Mouse (Mus musculus): Measurements from ENCODE around the gene Tubb1. TPM values are rescaled to one million over a fixed set of nuclear protein-coding genes. Genes with fewer than 3 reads are reported as not detected.

Gene Tubb1
- polyA plus RNA-seq, 1 experiment from 2014 or later, result 23.9 TPM

DNA sequence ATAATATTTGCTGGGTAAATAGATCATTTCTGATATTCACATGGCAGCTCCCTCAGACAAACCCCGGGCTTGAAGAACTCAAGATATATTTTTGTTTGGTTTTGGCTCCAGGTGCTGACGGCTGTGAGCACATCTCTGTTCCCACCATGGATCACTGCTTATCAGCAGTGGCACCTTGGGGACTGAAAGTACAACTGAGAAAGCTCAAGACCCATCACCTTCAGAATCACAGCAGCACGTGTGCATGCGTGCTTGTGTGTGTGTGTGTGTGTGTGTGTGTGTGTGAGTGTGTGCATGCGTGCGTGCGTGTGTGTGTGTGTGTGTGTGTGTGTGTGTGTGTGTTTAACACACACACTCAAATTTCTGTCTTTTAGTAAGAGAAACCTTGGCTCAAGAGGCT, 6.1 kb upstream of the Tubb1 start:
- 42% methylated on average over 7 of the region's 7 CpGs for WGBS (ENCODE audit: insufficient replicate concordance)
- Histone ChIP-seq H3K27ac (replicated peaks) (no peak overlapping the region), H3K27me3 (peaks cover 37% of the 10 kb centered on the region), H3K36me3 (replicated peaks) (no peaks in the 10 kb centered on the region), H3K4me3 (replicated peaks) (no peak overlapping the region), H3K9ac (no peak overlapping the region), H3K4me1 (replicated peaks) (peaks cover 17% of the 10 kb centered on the region), H3K4me2 (no peak overlapping the region), H3K9me3 (replicated peaks) (no peaks in the 10 kb centered on the region)
- no peak for ATAC-seq (ENCODE audit: insufficient read depth)

DNA sequence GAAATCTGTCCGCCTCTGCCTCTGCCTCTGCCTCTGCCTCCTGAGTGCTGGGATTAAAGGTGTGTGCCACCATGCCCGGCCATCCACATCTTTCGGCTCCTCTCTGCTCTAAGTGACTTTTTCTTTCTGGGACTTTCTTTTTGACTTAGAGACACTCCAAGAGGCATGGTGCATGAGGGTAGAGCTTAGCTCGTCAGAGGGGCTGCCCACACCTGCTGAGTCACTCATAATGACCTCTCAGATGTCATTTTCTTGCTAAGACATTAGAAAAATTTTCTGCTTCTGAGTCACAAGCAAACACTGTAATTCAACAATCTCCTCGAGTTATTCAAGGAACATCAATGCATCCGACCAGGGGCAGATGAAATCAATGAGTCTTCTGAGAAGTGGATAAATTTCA, 5.5 kb upstream of the Tubb1 start:
- no peak for ATAC-seq (ENCODE audit: insufficient read depth)
- H3K27me3 ChIP-seq, result peaks cover 37% of the 10 kb centered on the region
- H3K36me3 ChIP-seq (replicated peaks), result no peaks in the 10 kb centered on the region
- no peak overlapping the region for H3K27ac ChIP-seq (replicated peaks)
- 53% methylated on average over 6 of the region's 6 CpGs for WGBS (ENCODE audit: insufficient replicate concordance)
- H3K9me3 ChIP-seq (replicated peaks), result no peaks in the 10 kb centered on the region
- H3K4me3 ChIP-seq (replicated peaks), result no peak overlapping the region
- peaks cover 12% of the 10 kb centered on the region for H3K4me1 ChIP-seq (replicated peaks)
- no peak overlapping the region for H3K9ac ChIP-seq
- no peak overlapping the region for H3K4me2 ChIP-seq

DNA sequence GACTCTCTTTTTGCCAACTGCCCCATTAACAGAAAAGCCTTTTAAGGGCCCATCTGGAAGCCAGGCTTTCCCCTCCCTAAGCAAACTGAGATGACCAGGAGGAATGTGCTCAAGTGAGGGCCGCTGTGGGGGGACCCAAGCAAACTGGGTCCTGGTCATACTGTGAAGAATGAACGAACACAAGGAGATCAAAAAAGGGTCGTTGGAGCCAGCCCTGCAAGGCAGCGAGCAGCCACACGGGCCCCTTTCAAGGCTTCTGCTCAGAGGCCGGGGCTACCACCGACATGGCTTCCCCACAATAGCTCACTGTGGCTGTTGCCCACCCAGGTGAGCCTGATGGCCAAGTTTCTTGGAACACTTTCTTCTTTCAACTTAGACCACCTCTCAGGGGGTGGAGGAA, 4.0 kb upstream of the Tubb1 start:
- no peak overlapping the region for H3K4me2 ChIP-seq
- H3K27me3 ChIP-seq, result peaks cover 37% of the 10 kb centered on the region
- no peak overlapping the region for H3K4me3 ChIP-seq (replicated peaks)
- H3K4me1 ChIP-seq (replicated peaks), result peaks cover 23% of the 10 kb centered on the region
- no peak for ATAC-seq (ENCODE audit: insufficient read depth)
- H3K9ac ChIP-seq, result no peak overlapping the region
- no peaks in the 10 kb centered on the region for H3K36me3 ChIP-seq (replicated peaks)
- WGBS (ENCODE audit: insufficient replicate concordance), result 38% methylated on average over 7 of the region's 7 CpGs
- H3K27ac ChIP-seq (replicated peaks), result no peak overlapping the region
- H3K9me3 ChIP-seq (replicated peaks), result no peaks in the 10 kb centered on the region

DNA sequence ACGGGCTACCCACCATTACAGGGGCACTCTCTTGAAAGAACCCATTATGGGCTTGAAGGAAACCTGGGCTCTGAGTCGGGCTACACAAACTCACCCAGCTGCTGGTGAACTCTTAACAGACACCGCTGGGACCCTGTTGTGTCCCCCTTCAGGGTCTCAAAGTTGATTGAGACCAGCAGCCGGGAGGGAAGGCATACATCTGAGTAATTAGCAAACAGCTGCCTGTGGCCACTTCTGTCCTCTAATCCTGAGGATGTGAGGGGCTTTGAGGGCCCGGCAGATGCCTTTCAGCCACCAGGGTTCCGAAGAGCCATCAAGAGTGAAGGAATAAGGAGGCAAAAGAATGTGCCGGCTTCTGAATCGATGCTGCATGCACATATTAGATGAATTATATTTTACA, 3.6 kb upstream of the Tubb1 start:
- Histone ChIP-seq H3K4me3 (replicated peaks) (no peak overlapping the region), H3K9me3 (replicated peaks) (no peaks in the 10 kb centered on the region), H3K4me1 (replicated peaks) (peaks cover 24% of the 10 kb centered on the region), H3K27ac (replicated peaks) (no peak overlapping the region), H3K9ac (no peak overlapping the region), H3K4me2 (no peak overlapping the region), H3K36me3 (replicated peaks) (no peaks in the 10 kb centered on the region), H3K27me3 (peaks cover 37% of the 10 kb centered on the region)
- no peak for ATAC-seq (ENCODE audit: insufficient read depth)
- WGBS (ENCODE audit: insufficient replicate concordance), result 57% methylated on average over 8 of the region's 8 CpGs

DNA sequence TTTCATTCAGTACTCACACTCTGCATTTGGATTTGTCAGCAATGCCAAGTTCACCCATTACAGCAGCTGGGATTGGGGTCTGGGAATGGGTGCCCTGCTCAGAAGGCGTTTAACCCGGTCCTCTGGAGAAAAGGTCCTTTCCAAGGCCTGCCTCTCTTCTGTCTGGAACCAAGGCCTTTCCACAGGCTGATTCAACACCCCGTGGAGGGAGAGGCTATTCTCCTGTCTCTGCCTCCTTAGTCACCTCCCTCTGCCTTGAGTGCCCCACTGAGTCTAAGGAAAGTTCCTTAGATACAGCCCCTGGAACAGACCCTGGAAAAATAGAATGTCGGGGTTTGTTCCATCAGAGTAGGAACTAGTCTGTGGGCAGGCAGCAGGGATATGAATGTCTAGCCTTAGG, 2.1 kb upstream of the Tubb1 start:
- ATAC-seq (ENCODE audit: insufficient read depth), result no peak
- H3K4me3 ChIP-seq (replicated peaks), result no peak overlapping the region
- H3K27ac ChIP-seq (replicated peaks), result no peak overlapping the region
- H3K4me2 ChIP-seq, result no peak overlapping the region
- H3K9ac ChIP-seq, result no peak overlapping the region
- WGBS (ENCODE audit: insufficient replicate concordance), result 75% methylated on average over 4 of the region's 4 CpGs
- H3K27me3 ChIP-seq, result peaks cover 35% of the 10 kb centered on the region
- peaks cover 39% of the 10 kb centered on the region for H3K4me1 ChIP-seq (replicated peaks)
- no peaks in the 10 kb centered on the region for H3K9me3 ChIP-seq (replicated peaks)
- no peaks in the 10 kb centered on the region for H3K36me3 ChIP-seq (replicated peaks)

DNA sequence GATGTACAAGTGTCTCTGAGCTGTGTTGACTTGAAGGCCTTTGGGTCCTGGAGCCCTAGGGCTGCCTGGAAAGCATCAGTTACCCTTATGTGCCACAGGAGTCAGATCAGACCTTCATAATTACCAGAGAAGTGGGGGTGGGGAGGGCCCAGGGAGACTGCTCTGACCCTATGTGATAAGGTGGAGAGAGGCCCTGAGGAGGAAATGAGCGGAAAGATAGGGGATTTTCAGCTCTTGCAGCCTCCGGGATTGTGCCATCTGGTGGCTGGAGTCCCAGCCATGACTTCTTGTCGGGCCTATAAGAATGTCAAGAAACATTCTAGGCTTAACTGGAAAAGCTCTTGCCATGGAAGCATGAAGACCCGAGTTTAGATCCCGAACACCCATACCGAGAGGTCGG, 3.2 kb downstream of the Tubb1 start:
- Histone ChIP-seq H3K36me3 (replicated peaks) (no peaks in the 10 kb centered on the region), H3K27ac (replicated peaks) (peak overlapping the region; percentile 91), H3K4me1 (replicated peaks) (peaks cover 49% of the 10 kb centered on the region), H3K4me3 (replicated peaks) (peak overlapping the region; percentile 15; the same call in 1 of the 2 replicates), H3K9me3 (replicated peaks) (no peaks in the 10 kb centered on the region), H3K9ac (peak overlapping the region; percentile 22; the same call in 1 of the 2 replicates), H3K27me3 (peaks cover under 1% of the 10 kb centered on the region; the same call in 1 of the 2 replicates), H3K4me2 (peak overlapping the region; percentile 64)
- ATAC-seq (ENCODE audit: insufficient read depth), result peak; percentile 97
- 25% methylated on average over 7 of the region's 7 CpGs for WGBS (ENCODE audit: insufficient replicate concordance)

DNA sequence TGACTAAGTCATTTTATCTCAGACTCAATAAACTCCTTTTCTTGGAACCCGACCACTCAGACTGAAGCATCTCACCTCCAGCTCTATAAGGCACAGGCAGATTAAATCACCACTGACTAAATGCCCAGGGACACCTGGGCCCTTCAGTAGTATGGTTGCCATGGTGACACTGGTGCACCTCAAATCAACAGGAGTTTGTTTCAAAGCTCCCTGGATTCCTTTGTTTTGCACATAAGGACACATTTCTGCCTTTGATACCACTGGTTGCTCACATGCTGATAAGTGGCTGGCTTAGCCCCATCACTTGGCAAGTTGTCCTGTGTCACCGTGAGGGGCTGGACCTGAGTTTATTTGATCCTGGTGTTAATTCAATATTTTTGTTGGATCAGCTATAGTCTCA, 8.9 kb downstream of the Tubb1 start:
- H3K4me3 ChIP-seq (replicated peaks), result no peak overlapping the region
- peaks cover 26% of the 10 kb centered on the region for H3K4me1 ChIP-seq (replicated peaks)
- WGBS (ENCODE audit: insufficient replicate concordance), result 53% methylated on average over 2 of the region's 2 CpGs
- no peak overlapping the region for H3K4me2 ChIP-seq
- H3K9me3 ChIP-seq (replicated peaks), result no peaks in the 10 kb centered on the region
- no peak overlapping the region for H3K9ac ChIP-seq
- H3K27me3 ChIP-seq, result no peaks in the 10 kb centered on the region; the same call in 1 of the 2 replicates
- H3K36me3 ChIP-seq (replicated peaks), result peaks cover 29% of the 10 kb centered on the region
- no peak overlapping the region for H3K27ac ChIP-seq (replicated peaks)
- ATAC-seq (ENCODE audit: insufficient read depth), result no peak

DNA sequence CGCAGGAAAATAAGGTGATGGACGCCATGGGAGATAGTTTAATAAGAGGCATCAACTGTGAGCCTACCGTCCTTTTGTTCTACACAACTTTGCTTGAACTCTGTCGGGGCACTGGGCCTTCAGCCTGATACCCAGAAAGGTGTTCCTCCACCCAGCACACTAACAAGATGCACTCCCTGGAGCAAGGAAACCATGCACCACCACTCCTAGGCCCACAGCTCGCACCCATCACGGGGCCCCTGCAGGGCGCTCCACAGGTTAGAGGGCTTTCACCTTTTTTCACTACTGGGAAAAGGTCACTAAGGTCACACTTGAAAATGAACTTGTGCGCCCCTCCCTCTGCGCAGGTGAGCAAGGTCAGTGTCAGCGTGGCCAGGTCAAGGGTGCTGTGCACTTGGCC, 12.9 kb downstream of the Tubb1 start:
- H3K36me3 ChIP-seq (replicated peaks), result peaks cover 68% of the 10 kb centered on the region
- peak; percentile 19 for ATAC-seq (ENCODE audit: insufficient read depth)
- H3K9me3 ChIP-seq (replicated peaks), result no peaks in the 10 kb centered on the region
- peak overlapping the region; percentile 92 for H3K4me2 ChIP-seq
- H3K9ac ChIP-seq, result peak overlapping the region; percentile 76
- 26% methylated on average over 10 of the region's 10 CpGs for WGBS (ENCODE audit: insufficient replicate concordance)
- H3K27me3 ChIP-seq, result no peaks in the 10 kb centered on the region
- H3K4me1 ChIP-seq (replicated peaks), result peaks cover 24% of the 10 kb centered on the region
- peak overlapping the region; percentile 76 for H3K4me3 ChIP-seq (replicated peaks)
- H3K27ac ChIP-seq (replicated peaks), result peak overlapping the region; percentile 66

DNA sequence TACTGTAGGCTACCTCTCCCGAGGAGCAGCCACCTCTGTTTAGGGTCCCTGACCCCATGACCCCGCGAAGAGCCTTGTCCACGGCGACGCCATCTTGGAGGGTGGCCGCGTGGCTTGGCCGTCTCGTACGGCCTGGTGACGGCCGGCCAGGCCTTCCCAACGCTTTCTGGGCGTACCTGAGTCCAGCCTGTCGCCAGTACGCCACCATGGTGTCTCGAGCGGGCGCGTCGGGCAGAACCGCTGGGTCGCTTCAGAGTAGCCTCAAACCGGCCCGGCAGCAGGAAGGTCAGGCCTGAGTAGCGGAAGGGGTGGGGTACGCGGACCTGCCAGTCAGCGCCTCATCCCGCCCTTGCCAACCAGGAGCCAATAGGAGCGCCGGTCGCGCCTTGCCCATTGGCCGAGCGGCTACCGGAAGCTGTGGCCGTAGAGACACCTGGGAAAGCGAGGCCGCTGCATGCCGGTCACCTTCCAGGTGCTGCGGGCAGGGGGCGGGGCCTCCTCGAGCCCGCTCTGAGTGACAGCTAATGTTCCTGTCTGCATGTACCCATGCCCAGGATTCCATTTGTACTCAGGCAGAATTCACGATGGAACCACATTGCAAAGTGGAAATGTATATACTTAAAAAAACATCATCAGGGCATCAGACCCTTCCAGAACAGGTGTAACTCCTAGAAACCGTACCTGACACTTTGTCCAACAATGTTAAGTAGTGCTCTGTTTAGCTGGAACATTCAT, 13.5 kb downstream of the Tubb1 start, which contains the start of gene Atp5e:
Gene Atp5e, minus strand, starts transcription at position 317 of the 735 bp plus-strand sequence.
- peaks cover 26% of the 10 kb centered on the region for H3K4me1 ChIP-seq (replicated peaks)
- no peaks in the 10 kb centered on the region for H3K27me3 ChIP-seq
- peaks cover 74% of the 10 kb centered on the region for H3K36me3 ChIP-seq (replicated peaks)
- no peaks in the 10 kb centered on the region for H3K9me3 ChIP-seq (replicated peaks)
- peak within 1 kb of the TSS; percentile 92 for H3K4me2 ChIP-seq
- peak within 1 kb of the TSS; percentile 76 for H3K4me3 ChIP-seq (replicated peaks)
- ATAC-seq (ENCODE audit: insufficient read depth), result peak; percentile 100
- peak within 1 kb of the TSS; percentile 66 for H3K27ac ChIP-seq (replicated peaks)
- 2% methylated on average over 48 of the region's 48 CpGs for WGBS (ENCODE audit: insufficient replicate concordance)
- H3K9ac ChIP-seq, result peak within 1 kb of the TSS; percentile 76

DNA sequence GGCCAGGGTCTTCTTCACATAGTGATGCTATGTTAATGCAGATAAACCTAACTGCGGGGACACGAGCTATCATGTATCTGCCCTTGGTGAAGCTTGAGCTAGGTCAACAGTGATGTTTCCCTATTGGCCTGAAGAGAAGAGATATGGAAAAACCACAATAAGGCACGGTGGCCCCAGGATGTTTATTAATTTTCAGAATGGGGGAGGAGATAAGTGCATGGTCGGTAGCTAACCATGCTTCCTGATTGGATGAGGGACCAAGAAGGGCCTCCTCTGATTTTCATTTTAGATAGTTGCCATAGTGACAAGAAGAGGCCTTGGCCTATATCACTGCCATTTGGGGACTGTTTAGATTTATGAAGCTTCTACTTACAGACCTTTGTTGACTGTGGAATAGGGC, 19.8 kb downstream of the Tubb1 start:
- no peak overlapping the region for H3K9ac ChIP-seq
- no peaks in the 10 kb centered on the region for H3K9me3 ChIP-seq (replicated peaks)
- peak overlapping the region; percentile 83 for H3K4me2 ChIP-seq
- no peak for ATAC-seq (ENCODE audit: insufficient read depth)
- H3K4me3 ChIP-seq (replicated peaks), result no peak overlapping the region
- no peaks in the 10 kb centered on the region for H3K27me3 ChIP-seq
- peaks cover 64% of the 10 kb centered on the region for H3K36me3 ChIP-seq (replicated peaks)
- WGBS (ENCODE audit: insufficient replicate concordance), result 12% methylated on average over 4 of the region's 4 CpGs
- peaks cover 47% of the 10 kb centered on the region for H3K4me1 ChIP-seq (replicated peaks)
- 0 out of 2 replicates have a peak overlapping the region, but pooled peaks have one; percentile 90 for H3K27ac ChIP-seq (replicated peaks)

DNA sequence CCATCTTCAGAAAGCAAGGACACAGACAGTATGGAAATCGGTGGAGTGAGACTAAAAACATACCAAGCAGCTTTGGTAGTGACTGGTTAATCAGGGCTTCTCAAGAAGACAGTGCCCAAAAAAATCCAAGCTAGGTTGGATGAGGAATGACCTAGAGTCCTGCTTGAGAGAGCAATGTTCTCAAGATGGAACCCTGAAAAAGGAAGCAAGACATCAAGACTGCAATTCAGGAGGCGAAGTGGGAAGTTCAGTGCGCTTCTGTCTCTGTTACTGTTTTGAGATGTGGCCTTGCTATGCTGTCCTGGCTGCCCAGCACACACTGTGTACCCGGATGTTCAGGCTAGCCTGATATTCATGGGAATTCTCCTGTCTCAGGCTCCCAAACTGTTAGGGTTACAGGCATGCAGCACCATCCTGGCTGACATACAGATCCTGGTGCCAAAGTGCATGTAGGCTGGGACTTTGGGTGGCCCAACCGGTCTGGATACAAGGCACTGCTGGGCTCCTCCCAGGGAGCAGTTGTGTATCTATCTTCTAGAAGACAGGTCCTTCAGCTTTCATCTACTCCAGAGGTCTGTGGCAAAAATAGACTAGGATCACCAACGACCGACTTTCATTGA, 20.4 kb downstream of the Tubb1 start:
- no peak for ATAC-seq (ENCODE audit: insufficient read depth)
- H3K4me1 ChIP-seq (replicated peaks), result peaks cover 47% of the 10 kb centered on the region
- peak overlapping the region; percentile 91 for H3K4me3 ChIP-seq (replicated peaks)
- no peaks in the 10 kb centered on the region for H3K27me3 ChIP-seq
- 81% methylated on average over 7 of the region's 7 CpGs for WGBS (ENCODE audit: insufficient replicate concordance)
- H3K9me3 ChIP-seq (replicated peaks), result no peaks in the 10 kb centered on the region
- peak overlapping the region; percentile 83 for H3K4me2 ChIP-seq
- peak overlapping the region; percentile 90 for H3K27ac ChIP-seq (replicated peaks)
- H3K36me3 ChIP-seq (replicated peaks), result peaks cover 58% of the 10 kb centered on the region
- peak overlapping the region; percentile 94; the same call in 1 of the 2 replicates for H3K9ac ChIP-seq
